Mouse (Mus musculus) frontal cortex, postnatal 10 days (tissue): ENCODE data around the gene Olfr485.
"Not testable (repeated sequence)": the region's sequence is repeated elsewhere in the genome, so short reads cannot be mapped to it uniquely, and the experiment has no call there.

Experiments used
- DNase-seq, 2 experiments: peaks; one replicate each; pipeline ENCODE4 v3.0.0; 2022; ENCODE audit warnings: low spot score in 2 of 2, mixed read lengths in 1 of 2

Olfr485 gene

GRCm38 (mm10) chr7:108159771-108160170 lies at the start of gene Olfr485:
Gene Olfr485, minus strand, starts transcription at chr7:108159871.
- DNase-seq, result no peak

- no peak for DNase-seq
These were observed 37.3 kb upstream of the Olfr485 start for GRCm38 (mm10) chr7:108196938-108197337.

GRCm38 (mm10) chr7:108196337-108196736 lies 36.7 kb upstream of the Olfr485 start:
- DNase-seq, result not testable (repeated sequence)

GRCm38 (mm10) chr7:108192714-108193113 lies 33.0 kb upstream of the Olfr485 start:
- not testable (repeated sequence) for DNase-seq

- not testable (repeated sequence) for DNase-seq
These were observed 31.5 kb upstream of the Olfr485 start for GRCm38 (mm10) chr7:108191196-108191595.

GRCm38 (mm10) chr7:108185237-108185636 lies 25.6 kb upstream of the Olfr485 start:
- not testable (repeated sequence) for DNase-seq

GRCm38 (mm10) chr7:108184401-108184800 lies 24.7 kb upstream of the Olfr485 start:
- DNase-seq, result not testable (repeated sequence)

- DNase-seq, result not testable (repeated sequence)
These were observed 13.0 kb upstream of the Olfr485 start, which contains the start of gene Olfr486 for GRCm38 (mm10) chr7:108172642-108173041. Gene Olfr486, minus strand, starts transcription at chr7:108172742.

GRCm38 (mm10) chr7:108127349-108127748 lies 32.3 kb downstream of the Olfr485 start, which contains the start of gene Olfr484:
Gene Olfr484, minus strand, starts transcription at chr7:108127449.
- no peak for DNase-seq

- no peak for DNase-seq
These were observed 38.3 kb downstream of the Olfr485 start for GRCm38 (mm10) chr7:108121416-108121815.

- no peak for DNase-seq
These were observed 39.0 kb downstream of the Olfr485 start for GRCm38 (mm10) chr7:108120681-108121080.
